Comparison of ENCODE assay signal across 8 mouse cellular contexts in genomic region chr9:58312944-58313359, GRCm38 (mm10). TPM values are rescaled to one million over a fixed set of nuclear protein-coding genes. Genes with fewer than 3 reads are reported as not detected.
A peak's percentile ranks its signal among the peaks of the same experiment; 100 is the strongest.
DNase-seq lines count a peak whose midpoint lies in the region; ATAC-seq and TF ChIP-seq lines count a peak whose summit lies in the region.

Loxl1 (minus strand) TSS chr9:58313186.

- DNase-seq in frontal cortex, postnatal 14 days (ENCODE audit: low spot score in 2 of 2), result no peak
- peak; percentile 82 for DNase-seq in brain, embryonic 14.5 days (ENCODE audit: low read depth)
- DNase-seq in gastrocnemius, postnatal 36 days, result peak; percentile 61 to 72
- DNase-seq in hindlimb bud, embryonic 11.5 days (ENCODE audit: extremely low spot score, low read depth, low spot score), result peak; percentile 39
- no peak for DNase-seq in liver, embryonic 13.5 days

- no peak within 1 kb of the TSS for H3K27ac ChIP-seq in liver, embryonic 13.5 days
- H3K27ac ChIP-seq in neural tube, embryonic 13.5 days (replicated peaks), result peak within 1 kb of the TSS; percentile 46; the same call in 1 of the 2 replicates

- H3K9ac ChIP-seq in liver, embryonic 13.5 days, result peak within 1 kb of the TSS; percentile 4; the same call in 1 of the 2 replicates
- peak within 1 kb of the TSS; percentile 65 for H3K9ac ChIP-seq in neural tube, embryonic 13.5 days

- no peaks in the 10 kb centered on the region for H3K36me3 ChIP-seq in liver, embryonic 13.5 days
- no peaks in the 10 kb centered on the region for H3K36me3 ChIP-seq in neural tube, embryonic 13.5 days

- ATAC-seq in frontal cortex, adult (ENCODE audit: low TSS enrichment), result 0 out of 2 replicates have a peak, but pooled peaks have one; percentile 39
- no peak for ATAC-seq in liver, embryonic 13.5 days (ENCODE audit: low read depth)
- ATAC-seq in neural tube, embryonic 13.5 days (ENCODE audit: low read depth), result peak; percentile 30
- ATAC-seq in activated CD4-positive, CD25-positive, alpha-beta regulatory T cell, adult 4 months, result no peak

- no peak for TF ChIP-seq CTCF in brain, embryonic 14.5 days (IDR thresholded peaks at IDR 0.05; ENCODE audit: borderline replicate concordance, extremely low read depth, insufficient read depth, insufficient read length)

- peaks cover 13% of the 10 kb centered on the region; the same call in 1 of the 2 replicates for H3K4me1 ChIP-seq in liver, embryonic 13.5 days (replicated peaks)
- peaks cover 77% of the 10 kb centered on the region for H3K4me1 ChIP-seq in neural tube, embryonic 13.5 days (replicated peaks)

- peak within 1 kb of the TSS; percentile 39 for H3K4me3 ChIP-seq in liver, embryonic 13.5 days (replicated peaks)
- H3K4me3 ChIP-seq in neural tube, embryonic 13.5 days, result peak within 1 kb of the TSS; percentile 41

- H3K27me3 ChIP-seq in liver, embryonic 13.5 days, result peaks cover 53% of the 10 kb centered on the region
- peaks cover 40% of the 10 kb centered on the region for H3K27me3 ChIP-seq in neural tube, embryonic 13.5 days

- H3K4me2 ChIP-seq in liver, embryonic 13.5 days, result peak within 1 kb of the TSS; percentile 53
- H3K4me2 ChIP-seq in neural tube, embryonic 13.5 days, result peak within 1 kb of the TSS; percentile 62

- H3K9me3 ChIP-seq in liver, embryonic 13.5 days (replicated peaks), result no peaks in the 10 kb centered on the region
- no peaks in the 10 kb centered on the region for H3K9me3 ChIP-seq in neural tube, embryonic 13.5 days

- intact Hi-C loops in gastrocnemius, postnatal 36 days (cut with DNase I), result no loop called here

- TF ChIP-seq POLR2A in brain, embryonic 14.5 days (IDR thresholded peaks at IDR 0.05; ENCODE audit: borderline replicate concordance, extremely low read depth, insufficient read depth, insufficient read length, poor library complexity, severe bottlenecking), result no peak

- WGBS in liver, embryonic 13.5 days (ENCODE audit: insufficient replicate concordance), result 4% methylated on average over 21 of the region's 21 CpGs
- WGBS in neural tube, embryonic 13.5 days, result under 1% methylated on average over 21 of the region's 21 CpGs

RNA-seq across cellular contexts. Expression of gene Loxl1, which starts in this region (rescaled TPM):
- polyA plus RNA-seq in brain, embryonic 14.5 days (2012; rRNA removed), result 11.8 and 14.4 TPM in 2 replicates
- total RNA-seq in gastrocnemius, postnatal 36 days (2021), result 10 to 100 TPM; 13.9 to 14.3 TPM
- polyA plus RNA-seq in liver, embryonic 13.5 days (2015; fragmentation: Nextera tagmentation; extraction: Ambion mirVana), result 2.1 and 2.5 TPM in 2 replicates
- polyA plus RNA-seq in neural tube, embryonic 13.5 days (2015; fragmentation: Nextera tagmentation; extraction: Ambion mirVana), result 9.1 and 10.9 TPM in 2 replicates
- not detected for polyA plus RNA-seq in activated CD4-positive, CD25-positive, alpha-beta regulatory T cell, adult 4 months (2017; shearing (Covaris generic))

Comparison
In these comparisons a context has a peak if more than half of its experiments do, and no peak if none do; other contexts are left out.
1. ATAC-seq: peak in frontal cortex, adult (single experiment) and neural tube, embryonic 13.5 days (single experiment); none in liver, embryonic 13.5 days (single experiment) and activated CD4-positive, CD25-positive, alpha-beta regulatory T cell, adult 4 months (single experiment).
2. DNase-seq: peak in brain, embryonic 14.5 days (single experiment), gastrocnemius, postnatal 36 days (2 of 2) and hindlimb bud, embryonic 11.5 days (single experiment); none in frontal cortex, postnatal 14 days (0 of 2) and liver, embryonic 13.5 days (single experiment).